23 mouse cellular contexts compared by ENCODE assay signal in the genomic region with DNA sequence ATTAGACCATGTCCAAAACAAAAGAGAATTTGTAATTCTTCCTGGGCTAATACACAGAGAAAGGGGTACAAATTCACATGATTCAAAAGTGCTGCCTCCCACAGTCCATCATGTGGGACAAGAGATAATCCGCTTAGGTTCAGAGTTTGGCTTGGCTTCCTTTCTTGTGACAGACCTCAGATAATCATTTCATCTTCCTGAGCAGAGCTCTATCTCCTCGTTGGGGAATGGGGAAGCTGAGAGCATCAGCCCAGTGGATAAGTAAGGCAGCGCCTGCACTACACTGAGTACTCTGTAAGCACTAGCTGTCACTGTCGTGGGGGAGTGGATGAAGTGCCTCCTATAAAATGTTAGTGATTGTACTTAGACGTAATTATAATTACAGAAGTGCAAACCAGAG.
"Had no signal": no experiment of that assay in that cellular context is flagged by ENCODE, and none has a peak within 500 bp of the region (broad histone marks: within the 10 kb centered on the region; RNA-seq: fewer than 3 reads in every experiment).

No protein-coding gene starts in this region.

- ATAC-seq: intestine, postnatal 0 days; liver, embryonic 12.5 days; midbrain, embryonic 13.5 days had no signal

- H3K4me1 ChIP-seq: liver, embryonic 12.5 days; liver, embryonic 15.5 days; lung, embryonic 15.5 days; megakaryocyte, embryonic 14.5 days; stomach, embryonic 15.5 days had no signal

- H3K27me3 ChIP-seq: liver, embryonic 12.5 days; liver, embryonic 15.5 days; lung, embryonic 15.5 days; megakaryocyte, embryonic 14.5 days; midbrain, embryonic 13.5 days; neural tube, embryonic 12.5 days; neural tube, embryonic 15.5 days; stomach, embryonic 15.5 days had no signal

- H3K4me3 ChIP-seq: layer of hippocampus, adult 2 months; limb, embryonic 10.5 days; limb, embryonic 13.5 days; liver, embryonic 12.5 days; liver, embryonic 15.5 days; lung, embryonic 15.5 days; megakaryocyte, embryonic 14.5 days; midbrain, embryonic 10.5 days; midbrain, embryonic 13.5 days; neural tube, embryonic 12.5 days; neural tube, embryonic 15.5 days; stomach, embryonic 15.5 days had no signal

- H3K9me3 ChIP-seq: limb, embryonic 10.5 days; limb, embryonic 13.5 days; liver, embryonic 12.5 days; liver, embryonic 15.5 days; lung, embryonic 15.5 days; megakaryocyte, embryonic 14.5 days; midbrain, embryonic 13.5 days; neural tube, embryonic 12.5 days; neural tube, embryonic 15.5 days; stomach, embryonic 15.5 days had no signal

- H3K27ac ChIP-seq: layer of hippocampus, adult 2 months; limb, embryonic 10.5 days; limb, embryonic 13.5 days; liver, embryonic 12.5 days; liver, embryonic 15.5 days; lung, embryonic 15.5 days; midbrain, embryonic 10.5 days; midbrain, embryonic 13.5 days; neural tube, embryonic 12.5 days; neural tube, embryonic 15.5 days; stomach, embryonic 15.5 days had no signal

- DNase-seq: kidney, adult 2 months; kidney, postnatal 14 days; layer of hippocampus, adult 9-11 months; liver; lung, adult 18-20 months; lung, postnatal 10 days; lung, postnatal 36 days; right cerebral cortex, postnatal 25 days; spleen, adult 18-20 months; thymus, postnatal 25 days had no signal

- H3K36me3 ChIP-seq: limb, embryonic 10.5 days; limb, embryonic 13.5 days; liver, embryonic 12.5 days; liver, embryonic 15.5 days; lung, embryonic 15.5 days; midbrain, embryonic 13.5 days; neural tube, embryonic 12.5 days; neural tube, embryonic 15.5 days; stomach, embryonic 15.5 days had no signal

- H3K4me2 ChIP-seq: limb, embryonic 13.5 days; liver, embryonic 12.5 days; liver, embryonic 15.5 days; lung, embryonic 15.5 days; midbrain, embryonic 13.5 days; neural tube, embryonic 12.5 days; neural tube, embryonic 15.5 days; stomach, embryonic 15.5 days had no signal

- H3K9ac ChIP-seq: limb, embryonic 13.5 days; liver, embryonic 12.5 days; liver, embryonic 15.5 days; lung, embryonic 15.5 days; midbrain, embryonic 13.5 days; neural tube, embryonic 12.5 days; neural tube, embryonic 15.5 days; stomach, embryonic 15.5 days had no signal
